Mouse (Mus musculus) testis, adult 2 months (tissue): Measurements from ENCODE around the gene Usp37. TPM values are rescaled to one million over a fixed set of nuclear protein-coding genes. Genes with fewer than 3 reads are reported as not detected.

Experiments used
- H3K27ac ChIP-seq: fragments of 200-500 bp; 2 replicates; pipeline ENCODE4 v1.5.1; 2012; ENCODE audit warnings: low read depth, low read length; ENCODE audit not compliant: control insufficient read depth, insufficient read depth
- H3K27me3 ChIP-seq: fragments of 200-500 bp; 2 replicates; pipeline ENCODE4 v1.6.1; 2012; ENCODE audit warnings: mild to moderate bottlenecking, low read length, moderate library complexity; ENCODE audit not compliant: control insufficient read depth, insufficient read depth
- H3K36me3 ChIP-seq: fragments of 200-500 bp; 2 replicates; pipeline ENCODE4 v1.6.1; 2012; ENCODE audit warnings: mild to moderate bottlenecking, low read length; ENCODE audit not compliant: control insufficient read depth, insufficient read depth
- H3K4me1 ChIP-seq: fragments of 200-500 bp; 2 replicates; pipeline ENCODE4 v1.6.1; 2012; ENCODE audit warnings: low read length; ENCODE audit not compliant: control insufficient read depth, insufficient read depth
- H3K4me3 ChIP-seq: fragments of 200-500 bp; 2 replicates; pipeline ENCODE4 v1.5.1; 2012; ENCODE audit warnings: low read depth, mild to moderate bottlenecking, low read length, moderate library complexity, mixed read lengths; ENCODE audit not compliant: control insufficient read depth
- CTCF ChIP-seq: fragments of 200-500 bp; IDR thresholded peaks from 2 replicates; pipeline ENCODE4 v1.5.1; 2012; ENCODE audit warnings: low read depth, mild to moderate bottlenecking, inconsistent platforms, low read length, moderate library complexity; ENCODE audit not compliant: control insufficient read depth, insufficient read depth, insufficient replicate concordance
- POLR2A ChIP-seq: fragments of 200-500 bp; IDR thresholded peaks from 2 replicates; pipeline ENCODE4 v1.6.1; 2012; ENCODE audit warnings: low read depth, mild to moderate bottlenecking, inconsistent platforms, low read length, moderate library complexity; ENCODE audit not compliant: control insufficient read depth
- polyA plus RNA-seq: library from polyadenylated mRNA; depleted of rRNA; stranded (reverse); fragments of >200 nt; gene quantifications from 2 replicates; pipeline ENCODE4 v1.2.3, GENCODE M21; 2012

Usp37 gene
- polyA plus RNA-seq, 1 experiment, result 23.7 TPM

GRCm38 (mm10) chr1:74394858-74395257 lies 149.2 kb downstream of the Usp37 start:
- H3K27me3 ChIP-seq, result no peaks in the 10 kb centered on the region
- peaks cover 15% of the 10 kb centered on the region for H3K4me1 ChIP-seq
- no peaks in the 10 kb centered on the region for H3K36me3 ChIP-seq
- no peak overlapping the region for H3K27ac ChIP-seq
- no peak for TF ChIP-seq POLR2A
- TF ChIP-seq CTCF, result no peak
- H3K4me3 ChIP-seq, result no peak overlapping the region

GRCm38 (mm10) chr1:74394311-74394710 lies 149.8 kb downstream of the Usp37 start:
- Histone ChIP-seq H3K27ac (no peak overlapping the region), H3K4me3 (no peak overlapping the region), H3K4me1 (peaks cover 21% of the 10 kb centered on the region), H3K36me3 (no peaks in the 10 kb centered on the region), H3K27me3 (no peaks in the 10 kb centered on the region)
- no peak for TF ChIP-seq CTCF
- no peak for TF ChIP-seq POLR2A

DNA sequence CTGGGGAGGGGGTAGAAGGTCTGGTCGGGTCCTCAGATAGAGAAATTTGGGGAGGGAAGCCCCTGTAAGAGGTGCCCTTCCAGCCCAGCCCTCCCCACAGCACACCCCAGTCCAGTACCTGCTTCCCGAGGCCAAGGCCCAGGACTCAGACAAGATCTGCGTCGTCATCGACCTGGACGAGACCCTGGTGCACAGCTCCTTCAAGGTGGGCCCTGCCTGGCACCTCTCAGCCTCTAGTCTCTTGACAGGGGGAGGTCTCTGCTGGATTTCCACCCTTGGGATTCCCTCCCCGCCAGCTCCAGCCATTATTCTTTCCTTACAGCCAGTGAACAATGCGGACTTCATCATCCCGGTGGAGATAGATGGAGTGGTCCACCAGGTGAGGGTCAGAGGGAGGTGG lies 150.4 kb downstream of the Usp37 start:
- Histone ChIP-seq H3K36me3 (no peaks in the 10 kb centered on the region), H3K27me3 (no peaks in the 10 kb centered on the region), H3K4me3 (no peak overlapping the region), H3K4me1 (peaks cover 24% of the 10 kb centered on the region), H3K27ac (no peak overlapping the region)
- no peak for TF ChIP-seq CTCF
- TF ChIP-seq POLR2A, result no peak

GRCm38 (mm10) chr1:74393010-74393409 lies 151.1 kb downstream of the Usp37 start:
- Histone ChIP-seq H3K27ac (peak overlapping the region; percentile 26; the same call in 1 of the 2 replicates), H3K4me3 (no peak overlapping the region; the same call in 1 of the 2 replicates), H3K36me3 (no peaks in the 10 kb centered on the region), H3K27me3 (no peaks in the 10 kb centered on the region), H3K4me1 (peaks cover 27% of the 10 kb centered on the region)
- no peak for TF ChIP-seq POLR2A
- no peak for TF ChIP-seq CTCF

DNA sequence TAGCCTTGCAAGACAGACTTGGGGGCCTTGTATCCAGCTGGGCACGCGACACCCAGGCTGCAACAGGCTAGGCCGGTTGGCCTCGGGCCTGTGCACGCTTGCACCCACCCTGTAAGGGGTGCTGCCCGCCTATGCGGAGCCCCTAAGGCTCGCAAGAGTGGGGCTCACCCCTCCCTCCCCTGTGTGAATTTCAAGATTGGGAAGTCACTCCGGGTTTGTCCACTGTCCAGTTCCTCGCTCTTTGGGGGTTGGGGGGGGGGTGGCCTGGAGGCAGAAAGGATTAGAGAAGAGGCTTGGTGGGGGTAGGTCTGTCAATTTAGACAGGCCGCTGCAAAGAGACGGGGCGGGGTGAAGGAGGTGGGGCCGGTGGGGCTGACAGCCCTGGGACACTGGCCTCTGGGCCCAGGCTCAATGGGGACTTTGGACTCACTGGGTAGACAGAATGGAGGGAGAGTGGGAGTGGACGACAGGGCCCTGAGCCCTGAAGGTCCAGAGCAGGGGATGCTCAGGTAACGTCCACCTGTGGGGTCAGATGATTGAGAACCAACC lies 151.6 kb downstream of the Usp37 start:
- TF ChIP-seq CTCF, result no peak
- no peak for TF ChIP-seq POLR2A
- H3K27me3 ChIP-seq, result no peaks in the 10 kb centered on the region
- H3K4me3 ChIP-seq, result peak overlapping the region; percentile 89
- H3K36me3 ChIP-seq, result no peaks in the 10 kb centered on the region
- peak overlapping the region; percentile 50 for H3K27ac ChIP-seq
- H3K4me1 ChIP-seq, result peaks cover 29% of the 10 kb centered on the region

GRCm38 (mm10) chr1:74391844-74392441 lies 152.1 kb downstream of the Usp37 start:
- no peaks in the 10 kb centered on the region for H3K27me3 ChIP-seq
- H3K36me3 ChIP-seq, result no peaks in the 10 kb centered on the region
- peaks cover 31% of the 10 kb centered on the region for H3K4me1 ChIP-seq
- TF ChIP-seq POLR2A (no peak), CTCF (no peak)
- peak overlapping the region; percentile 50 for H3K27ac ChIP-seq
- peak overlapping the region; percentile 89 for H3K4me3 ChIP-seq

DNA sequence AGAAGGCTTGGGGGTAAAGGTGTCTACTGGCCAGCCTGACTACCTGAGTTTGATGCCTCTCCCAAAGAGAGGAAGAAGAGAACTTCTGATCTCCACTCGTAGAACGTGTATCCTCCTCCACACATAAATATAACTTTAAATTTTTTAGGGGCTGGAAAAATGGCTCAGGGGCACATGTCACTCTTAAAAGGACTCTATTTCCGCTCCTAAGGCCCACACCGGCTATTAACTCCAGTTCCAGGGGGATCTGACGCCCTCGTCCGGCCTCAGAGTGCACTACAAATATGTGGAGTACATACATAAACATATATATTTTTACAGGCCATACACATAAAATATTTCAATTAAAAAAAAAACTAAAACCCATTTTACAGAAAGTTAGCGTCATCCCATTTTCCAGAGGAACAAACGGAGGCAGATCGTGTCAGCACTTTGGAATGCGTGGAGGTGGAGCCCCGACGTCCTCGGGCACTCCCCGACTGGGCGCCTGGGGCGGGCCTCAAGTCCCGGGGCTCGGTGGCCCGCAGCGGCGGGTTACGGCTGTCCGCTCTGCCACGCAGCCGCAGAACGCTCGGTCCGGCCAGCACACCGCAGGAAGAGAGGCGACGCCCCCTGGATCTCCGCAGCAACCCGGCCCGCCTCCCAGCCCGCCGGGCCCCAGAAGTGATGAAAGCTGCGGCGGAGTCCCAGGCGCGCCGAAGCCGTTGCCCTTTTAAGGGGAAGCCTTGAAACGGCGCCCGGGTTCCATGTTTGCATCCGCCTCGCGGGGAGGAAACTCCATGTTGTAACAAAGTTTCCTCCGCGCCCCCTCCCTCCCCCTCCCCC lies 152.9 kb downstream of the Usp37 start, which contains the start of gene Ctdsp1:
Gene Ctdsp1, plus strand, starts transcription at position 586 of the 825 bp plus-strand sequence.
- peak within 1 kb of the TSS; percentile 77 for H3K27ac ChIP-seq
- H3K36me3 ChIP-seq, result no peaks in the 10 kb centered on the region
- peaks cover 32% of the 10 kb centered on the region for H3K4me1 ChIP-seq
- TF ChIP-seq POLR2A (peak; percentile 40; the same call in 1 of the 2 replicates), CTCF (no peak)
- no peaks in the 10 kb centered on the region for H3K27me3 ChIP-seq
- peak within 1 kb of the TSS; percentile 89 for H3K4me3 ChIP-seq
